Mouse (Mus musculus): ENCODE data around the gene Gm49403.
"Not testable (repeated sequence)": the region's sequence is repeated elsewhere in the genome, so short reads cannot be mapped to it uniquely, and the experiment has no call there.

DNA sequence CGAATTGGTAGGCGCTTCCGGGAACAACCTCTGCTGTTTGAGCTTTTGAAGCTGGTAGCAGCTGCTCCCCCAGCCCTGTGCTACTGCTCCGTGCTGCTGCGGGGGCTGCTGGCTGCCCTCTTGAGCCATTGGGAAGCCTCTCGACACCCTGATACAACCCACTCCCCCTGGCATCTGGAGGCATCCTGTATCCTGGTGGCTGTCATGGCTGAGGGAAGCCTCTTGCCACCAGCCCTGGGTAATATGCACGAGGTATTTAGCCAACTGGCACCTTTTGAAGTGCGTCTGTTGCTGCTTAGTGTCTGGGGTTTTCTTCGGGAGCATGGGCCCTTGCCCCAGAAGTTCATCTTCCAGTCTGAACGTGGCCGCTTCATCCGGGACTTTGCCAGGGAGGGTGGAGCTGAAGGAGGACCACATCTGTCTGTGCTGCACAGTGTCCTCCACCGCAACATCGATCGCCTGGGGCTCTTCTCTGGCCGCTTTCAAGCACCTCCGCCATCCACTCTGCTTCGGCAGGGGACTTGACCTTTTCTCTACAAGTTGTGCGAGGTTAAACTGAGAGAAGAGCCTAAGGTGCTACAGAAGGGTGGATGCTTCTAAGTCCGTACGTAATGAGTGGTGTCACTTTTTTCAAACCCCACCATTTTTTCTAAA lies 13.6 kb downstream of the Gm49403 start:
- 0 out of 2 replicates have a peak, but pooled peaks have one; percentile 13 for TF ChIP-seq POLR2A (IDR thresholded peaks at IDR 0.05; ENCODE audit: borderline replicate concordance, extremely low read depth, low read depth, low read length)
- TF ChIP-seq CTCF (IDR thresholded peaks at IDR 0.05; ENCODE audit: insufficient read depth, low read length), result not testable (repeated sequence)

Measured in lung, adult 2 months (tissue).